Mouse (Mus musculus): ENCODE measurements at regions not wholly inside any gene's neighbourhood (a gene's known extent, or its start where the extent isn't known, plus 50 kb on each side); places are given as distances from the start of the nearest gene placed in this dataset.
"Not testable (repeated sequence)": the region's sequence is repeated elsewhere in the genome, so short reads cannot be mapped to it uniquely, and the experiment has no call there.

GRCm38 (mm10) chr3:16533643-16534042 lies 527.4 kb upstream of the Gm5150 start:
- DNase-seq (ENCODE audit: low spot score in 2 of 2), result peak; percentile 1 to 70

DNA sequence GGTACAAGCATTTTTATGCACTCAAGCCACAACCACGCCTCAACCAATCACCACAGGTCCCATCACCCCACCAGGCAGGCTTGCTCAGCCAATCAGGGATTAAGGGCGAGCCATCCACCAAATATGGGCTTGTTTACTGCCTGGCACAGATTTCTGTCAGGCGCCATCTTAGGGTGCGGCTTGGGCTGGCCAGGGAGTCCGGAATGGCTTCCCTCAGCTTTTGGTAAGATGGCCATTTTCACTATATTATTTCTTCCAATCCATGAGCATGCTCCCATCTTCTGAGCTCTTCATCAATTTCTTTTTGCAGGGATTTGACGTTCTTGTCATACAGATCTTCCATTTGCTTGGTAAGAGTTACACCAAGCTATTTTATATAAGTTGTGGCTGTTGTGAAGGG lies 521.3 kb upstream of the Gm5150 start:
- DNase-seq (ENCODE audit: low spot score in 2 of 2); intact Hi-C loops (cut with DNase I): not testable (repeated sequence)

More at GRCm38 (mm10) chr3:16533643-16534042, 527.4 kb upstream of the Gm5150 start:
- intact Hi-C loops (cut with DNase I), result loop anchor here (10.0 kb wide), 1 partner anchor 1261 kb away; no protein-coding TSS in a partner anchor

DNA sequence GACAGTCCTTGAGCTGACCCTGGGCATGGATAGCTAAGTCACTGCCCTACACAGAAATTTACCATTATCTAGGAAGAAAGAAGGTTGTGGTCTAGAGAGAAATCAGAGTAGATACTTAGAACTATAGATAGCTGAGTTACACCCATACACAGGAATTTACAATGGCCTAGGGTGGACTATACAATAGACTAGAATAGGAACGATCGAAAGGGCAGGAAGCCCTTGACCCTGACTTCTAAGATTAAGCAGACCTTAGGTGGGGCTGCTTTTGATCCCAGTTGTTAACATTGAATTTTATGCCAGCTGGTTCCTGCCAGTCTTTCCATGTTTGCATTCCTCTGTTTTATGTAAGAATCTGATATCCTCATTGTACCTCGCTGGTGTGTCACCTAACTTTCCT lies 482.2 kb upstream of the Gm5150 start:
- intact Hi-C loops (cut with DNase I), result not testable (repeated sequence)

GRCm38 (mm10) chr3:16482750-16483149 lies 476.5 kb upstream of the Gm5150 start:
- DNase-seq (ENCODE audit: low spot score in 2 of 2), result no peak
- intact Hi-C loops (cut with DNase I), result no loop called here

More for the DNA sequence above, 482.2 kb upstream of the Gm5150 start:
- DNase-seq (ENCODE audit: low spot score in 2 of 2), result not testable (repeated sequence)

DNA sequence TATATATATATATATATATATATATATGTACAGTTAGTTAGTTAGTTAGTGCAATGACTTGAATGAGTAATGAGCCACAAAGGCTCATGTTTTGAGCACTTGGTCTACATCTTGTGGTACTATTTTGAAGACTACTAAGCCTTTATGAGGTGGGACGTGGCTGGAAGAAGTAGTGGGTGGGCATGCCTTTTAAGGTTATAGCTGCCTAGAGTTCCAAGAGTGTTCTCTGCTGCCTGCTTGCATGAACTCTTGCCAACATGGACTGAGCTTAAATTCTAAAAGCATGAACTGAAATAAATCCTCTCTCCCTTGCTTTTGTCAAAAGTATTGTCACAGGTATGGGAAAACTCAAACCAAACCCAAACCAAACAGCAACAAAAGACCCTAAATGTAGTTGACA lies 465.1 kb upstream of the Gm5150 start:
- peak in 1 of 2 experiments; percentile 56 for DNase-seq (ENCODE audit: low spot score in 2 of 2)
- intact Hi-C loops (cut with DNase I), result no loop called here

- DNase-seq (ENCODE audit: low spot score in 2 of 2), result peak; percentile 77 to 85
- intact Hi-C loops (cut with DNase I), result loop anchor here (5.0 kb wide), 1 partner anchor 346 kb away; no protein-coding TSS in a partner anchor
These were observed 460.2 kb upstream of the Gm5150 start for GRCm38 (mm10) chr3:16466388-16466787.

DNA sequence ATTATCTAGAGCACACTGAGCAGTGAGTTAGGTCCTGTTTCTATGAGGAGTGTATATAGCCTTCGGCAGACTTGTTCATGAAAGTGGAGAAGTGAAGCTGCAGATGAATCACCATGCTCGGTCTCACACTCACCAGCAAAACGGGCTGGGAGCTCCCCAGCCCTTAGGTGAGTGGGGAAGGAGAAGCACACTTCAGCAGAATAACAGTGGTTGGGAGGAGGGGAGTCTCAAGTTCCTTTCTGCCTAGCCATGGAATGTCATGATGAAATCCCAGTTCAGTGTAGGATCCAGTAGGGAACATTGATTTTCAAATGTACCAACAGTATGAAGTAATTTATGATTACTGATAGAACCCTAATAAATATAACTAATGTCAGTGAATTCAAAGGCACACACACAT lies 459.1 kb upstream of the Gm5150 start:
- DNase-seq (ENCODE audit: low spot score in 2 of 2), result no peak
- intact Hi-C loops (cut with DNase I), result loop anchor here (5.0 kb wide), 1 partner anchor 347 kb away; no protein-coding TSS in a partner anchor

GRCm38 (mm10) chr3:16464301-16464700 lies 458.1 kb upstream of the Gm5150 start:
- no peak for DNase-seq (ENCODE audit: low spot score in 2 of 2)
- intact Hi-C loops (cut with DNase I), result no loop called here

DNA sequence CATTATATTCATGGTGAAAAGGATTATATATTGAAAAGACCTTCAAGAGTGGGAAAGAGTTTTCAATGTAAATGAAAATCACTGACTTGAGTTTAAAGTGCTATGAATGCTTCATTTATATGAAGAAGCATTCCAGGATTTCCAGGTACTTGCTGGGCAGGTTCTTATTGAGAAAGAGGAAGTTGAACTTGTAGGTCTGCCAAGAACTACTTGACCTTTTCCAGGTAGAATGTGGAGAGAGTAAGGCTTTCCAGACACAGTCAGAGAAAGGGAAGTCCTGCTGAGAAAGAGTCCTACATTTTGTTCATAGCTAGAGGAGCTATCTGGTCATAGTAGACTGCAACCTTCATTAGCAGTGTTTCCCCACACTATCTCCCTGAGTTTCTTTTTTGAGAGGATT lies 426.8 kb upstream of the Gm5150 start:
- intact Hi-C loops (cut with DNase I), result no loop called here
- DNase-seq (ENCODE audit: low spot score in 2 of 2), result no peak

DNA sequence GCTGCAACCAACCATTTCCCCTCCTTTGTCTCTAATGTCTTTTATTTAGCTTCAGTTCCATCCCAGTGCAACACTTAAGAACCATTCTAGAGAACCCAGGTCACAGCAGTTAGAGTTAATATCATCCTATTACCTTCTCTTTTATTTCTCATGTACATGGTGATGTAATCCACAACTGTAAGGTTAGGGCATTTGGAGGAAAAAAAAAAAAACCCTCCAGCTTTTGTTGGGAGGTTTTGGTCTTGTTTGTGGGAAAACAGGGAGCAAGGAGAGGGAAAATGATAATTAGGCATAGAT lies 425.5 kb upstream of the Gm5150 start:
- no peak for DNase-seq (ENCODE audit: low spot score in 2 of 2)
- intact Hi-C loops (cut with DNase I), result no loop called here

GRCm38 (mm10) chr3:16431082-16431818 lies 425.0 kb upstream of the Gm5150 start:
- intact Hi-C loops (cut with DNase I), result no loop called here
- DNase-seq (ENCODE audit: low spot score in 2 of 2), result no peak
